Mouse (Mus musculus) adrenal gland, postnatal 4 days (tissue): ENCODE data around the gene N4bp1. TPM values are rescaled to one million over a fixed set of nuclear protein-coding genes. Genes with fewer than 3 reads are reported as not detected.
A peak's percentile ranks its signal among the peaks of the same experiment; 100 is the strongest.

ENCODE experiments used
- DNase-seq, 2 experiments: peaks; one replicate each; pipeline ENCODE4 v3.0.0; 2021 to 2022; ENCODE audit warnings: low spot score in 2 of 2, mixed read lengths in 2 of 2
- long read RNA-seq, 2 experiments: library from polyadenylated mRNA; stranded (forward); transcript quantifications; one replicate each; pipeline ENCODE4 v2.0.0; 2021
- total RNA-seq, 2 experiments: library from RNA; stranded (reverse); gene quantifications; 2 replicates each; pipeline ENCODE4 v1.2.3; 2021

Gene N4bp1
- total RNA-seq, result 10 to 100 TPM; 37.1 to 37.4 TPM
- long read RNA-seq, experiment 1, full-length matches to known transcripts, result 4 of 11 reads
- long read RNA-seq, experiment 1, partial matches to known transcripts, result 3 of 11 reads
- long read RNA-seq, experiment 1, other reads (novel, unspliced or antisense), result 4 of 11 reads
- long read RNA-seq, experiment 2, full-length matches to known transcripts, result 8 of 27 reads
- long read RNA-seq, experiment 2, partial matches to known transcripts, result 10 of 27 reads
- long read RNA-seq, experiment 2, other reads (novel, unspliced or antisense), result 9 of 27 reads

GRCm38 (mm10) chr8:86884489-86885463 is at the start of gene N4bp1:
TSS of gene N4bp1 (minus strand) at chr8:86885258.
- peak; percentile 74 to 84 for DNase-seq

GRCm38 (mm10) chr8:86934841-86935240 is 49.8 kb upstream of the N4bp1 start:
- no peak for DNase-seq

- DNase-seq, result no peak
Observed at GRCm38 (mm10) chr8:86934393-86934792, 49.3 kb upstream of the N4bp1 start.

GRCm38 (mm10) chr8:86933898-86934297 is 48.8 kb upstream of the N4bp1 start:
- DNase-seq, result peak; percentile 5 to 17

GRCm38 (mm10) chr8:86926237-86926636 is 41.2 kb upstream of the N4bp1 start:
- DNase-seq, result no peak

- no peak for DNase-seq
Observed at GRCm38 (mm10) chr8:86923219-86923835, 38.3 kb upstream of the N4bp1 start.

GRCm38 (mm10) chr8:86922673-86923072 is 37.6 kb upstream of the N4bp1 start:
- no peak for DNase-seq

- DNase-seq, result no peak
Observed at GRCm38 (mm10) chr8:86922141-86922540, 37.1 kb upstream of the N4bp1 start.

GRCm38 (mm10) chr8:86920996-86921395 is 35.9 kb upstream of the N4bp1 start:
- DNase-seq, result no peak

GRCm38 (mm10) chr8:86920455-86920854 is 35.4 kb upstream of the N4bp1 start:
- no peak for DNase-seq

- no peak for DNase-seq
Observed at GRCm38 (mm10) chr8:86920024-86920423, 35.0 kb upstream of the N4bp1 start.

GRCm38 (mm10) chr8:86919262-86919661 is 34.2 kb upstream of the N4bp1 start:
- DNase-seq, result no peak

GRCm38 (mm10) chr8:86918093-86918492 is 33.0 kb upstream of the N4bp1 start:
- DNase-seq, result no peak

GRCm38 (mm10) chr8:86917689-86918088 is 32.6 kb upstream of the N4bp1 start:
- no peak for DNase-seq

- no peak for DNase-seq
Observed at GRCm38 (mm10) chr8:86916369-86916768, 31.3 kb upstream of the N4bp1 start.

- DNase-seq, result no peak
Observed at GRCm38 (mm10) chr8:86911136-86911535, 26.1 kb upstream of the N4bp1 start.

GRCm38 (mm10) chr8:86910250-86910649 is 25.2 kb upstream of the N4bp1 start:
- no peak for DNase-seq

GRCm38 (mm10) chr8:86908536-86908935 is 23.5 kb upstream of the N4bp1 start:
- DNase-seq, result peak; percentile 44 to 52

GRCm38 (mm10) chr8:86904911-86905310 is 19.9 kb upstream of the N4bp1 start:
- no peak for DNase-seq

- DNase-seq, result peak; percentile 72 to 74
Observed at GRCm38 (mm10) chr8:86903104-86903503, 18.0 kb upstream of the N4bp1 start.

GRCm38 (mm10) chr8:86902656-86903055 is 17.6 kb upstream of the N4bp1 start:
- no peak for DNase-seq

GRCm38 (mm10) chr8:86901972-86902371 is 16.9 kb upstream of the N4bp1 start:
- no peak for DNase-seq
